Mouse (Mus musculus): ENCODE measurements at regions not wholly inside any gene's neighbourhood (a gene's known extent, or its start where the extent isn't known, plus 50 kb on each side); places are given as distances from the start of the nearest gene placed in this dataset.

DNA sequence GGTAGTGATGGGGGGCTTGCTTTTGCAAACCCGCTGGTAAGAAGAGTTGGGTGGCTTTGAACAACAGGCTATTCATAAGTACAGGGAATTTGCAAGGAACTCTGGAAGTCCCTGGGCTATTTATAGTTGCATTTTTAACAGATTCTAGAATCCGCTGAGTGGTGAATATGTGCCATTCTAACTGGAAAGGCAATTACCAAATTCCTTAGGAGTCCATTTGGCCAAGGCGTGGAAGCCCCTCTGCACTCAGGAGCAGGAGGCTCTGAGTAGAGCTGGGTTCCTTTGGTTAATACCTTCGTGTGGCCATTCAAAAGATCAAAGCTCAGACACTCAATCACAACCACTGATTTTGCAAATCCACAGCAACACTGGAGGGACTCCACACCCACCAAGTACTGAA is 54.0 kb upstream of the Jdp2 start:
- 50% methylated on average over 4 of the region's 4 CpGs for WGBS
- Histone ChIP-seq H3K36me3 (ENCODE audit: control insufficient read depth, insufficient read depth, low read length) (no peaks in the 10 kb centered on the region), H3K9me3 (ENCODE audit: control insufficient read depth, low read depth, low read length) (no peaks in the 10 kb centered on the region), H3K4me2 (replicated peaks; ENCODE audit: low read depth, low read length) (no peak overlapping the region), H3K27me3 (ENCODE audit: control insufficient read depth, insufficient read depth, low read length) (no peaks in the 10 kb centered on the region), H3K9ac (replicated peaks; ENCODE audit: low read depth, low read length) (no peak overlapping the region), H3K27ac (ENCODE audit: low read length) (no peak overlapping the region), H3K4me1 (ENCODE audit: control insufficient read depth, insufficient read depth, low read length) (peaks cover 7% of the 10 kb centered on the region), H3K4me3 (ENCODE audit: low read depth, low read length) (no peak overlapping the region)
- no peak for ATAC-seq (ENCODE audit: insufficient number of reproducible peaks, insufficient read depth, low FRiP score, low read depth)

GRCm38 (mm10) chr12:85545718-85546117 is 53.1 kb upstream of the Jdp2 start:
- H3K9me3 ChIP-seq (ENCODE audit: control insufficient read depth, low read depth, low read length) = no peaks in the 10 kb centered on the region
- no peak for ATAC-seq (ENCODE audit: insufficient number of reproducible peaks, insufficient read depth, low FRiP score, low read depth)

DNA sequence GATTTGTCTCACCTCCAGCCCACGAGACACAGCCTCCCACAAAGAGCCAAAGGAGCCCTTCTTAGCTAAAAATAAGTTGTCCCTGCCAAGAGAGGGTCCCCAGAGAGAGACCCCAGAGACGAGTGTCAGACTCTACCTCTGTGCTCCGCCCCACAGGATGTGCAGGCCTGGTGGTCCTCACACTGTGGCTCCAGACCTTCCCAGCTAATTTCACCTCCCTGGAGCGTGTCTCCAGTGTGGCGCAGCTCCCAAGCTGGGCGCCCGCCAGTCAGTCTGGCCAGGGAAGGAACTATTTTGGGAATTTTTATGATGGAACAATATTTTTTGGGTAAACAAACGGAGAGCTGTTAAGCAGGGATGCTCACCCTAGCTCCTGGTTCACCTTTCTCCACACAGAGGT is 50.8 kb upstream of the Jdp2 start:
- Histone ChIP-seq H3K9me3 (ENCODE audit: control insufficient read depth, low read depth, low read length) (no peaks in the 10 kb centered on the region), H3K36me3 (ENCODE audit: control insufficient read depth, insufficient read depth, low read length) (no peaks in the 10 kb centered on the region), H3K27ac (ENCODE audit: low read length) (no peak overlapping the region), H3K4me2 (replicated peaks; ENCODE audit: low read depth, low read length) (no peak overlapping the region), H3K4me1 (ENCODE audit: control insufficient read depth, insufficient read depth, low read length) (no peaks in the 10 kb centered on the region), H3K4me3 (ENCODE audit: low read depth, low read length) (no peak overlapping the region), H3K27me3 (ENCODE audit: control insufficient read depth, insufficient read depth, low read length) (no peaks in the 10 kb centered on the region), H3K9ac (replicated peaks; ENCODE audit: low read depth, low read length) (no peak overlapping the region)
- ATAC-seq (ENCODE audit: insufficient number of reproducible peaks, insufficient read depth, low FRiP score, low read depth) = no peak
- WGBS = 67% methylated on average over 8 of the region's 8 CpGs

More at GRCm38 (mm10) chr12:85545718-85546117, 53.1 kb upstream of the Jdp2 start:
- H3K4me1 ChIP-seq (ENCODE audit: control insufficient read depth, insufficient read depth, low read length) = peaks cover 7% of the 10 kb centered on the region
- no peaks in the 10 kb centered on the region for H3K27me3 ChIP-seq (ENCODE audit: control insufficient read depth, insufficient read depth, low read length)
- 46% methylated on average over 10 of the region's 10 CpGs for WGBS
- no peaks in the 10 kb centered on the region for H3K36me3 ChIP-seq (ENCODE audit: control insufficient read depth, insufficient read depth, low read length)
- no peak overlapping the region for H3K4me3 ChIP-seq (ENCODE audit: low read depth, low read length)
- no peak overlapping the region for H3K27ac ChIP-seq (ENCODE audit: low read length)
- H3K4me2 ChIP-seq (replicated peaks; ENCODE audit: low read depth, low read length) = no peak overlapping the region
- H3K9ac ChIP-seq (replicated peaks; ENCODE audit: low read depth, low read length) = no peak overlapping the region
